Mouse (Mus musculus): Measurements from ENCODE around the gene Ugt1a6a. TPM values are rescaled to one million over a fixed set of nuclear protein-coding genes. Genes with fewer than 3 reads are reported as not detected.
"Not testable (repeated sequence)": the region's sequence is repeated elsewhere in the genome, so short reads cannot be mapped to it uniquely, and the experiment has no call there.

Gene Ugt1a6a
- polyA plus RNA-seq, 1 experiment, result 20.9 TPM

DNA sequence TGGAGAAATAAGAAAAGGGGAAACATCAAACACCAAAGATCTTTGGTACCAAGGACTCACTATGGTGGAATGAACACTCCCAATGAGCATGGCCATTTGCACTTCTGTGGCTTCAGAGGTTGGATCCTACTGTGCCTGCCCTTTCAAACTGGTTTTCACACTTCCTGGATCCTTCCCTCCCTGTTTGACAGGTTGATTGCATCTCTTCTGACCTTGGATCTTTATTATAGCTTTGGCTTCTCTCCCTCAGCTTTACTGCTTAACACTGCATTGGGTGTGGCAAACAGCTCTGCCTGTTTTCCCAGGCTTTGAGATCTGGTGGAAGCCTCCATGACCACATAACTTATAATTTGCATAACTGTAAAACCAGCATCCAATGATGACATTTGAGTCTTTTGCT, 85.7 kb downstream of the Ugt1a6a start:
- H3K4me3 ChIP-seq (ENCODE audit: insufficient read depth, low read depth, low read length), result no peak overlapping the region
- H3K4me1 ChIP-seq (ENCODE audit: control insufficient read depth, insufficient read depth, low read length), result no peaks in the 10 kb centered on the region
- H3K27ac ChIP-seq (ENCODE audit: insufficient read depth, low read depth, low read length), result no peak overlapping the region
- TF ChIP-seq CTCF (conservative IDR thresholded peaks at IDR 0.05; ENCODE audit: insufficient read depth, insufficient read length, low read depth, low read length) (no peak), POLR2A (IDR thresholded peaks at IDR 0.05; ENCODE audit: low read depth, low read length) (no peak)
- no peaks in the 10 kb centered on the region for H3K27me3 ChIP-seq (replicated peaks; ENCODE audit: control insufficient read depth, insufficient read depth, low read length)
- no peaks in the 10 kb centered on the region for H3K36me3 ChIP-seq (ENCODE audit: control insufficient read depth, insufficient read depth, low read length)
- DNase-seq, result no peak

DNA sequence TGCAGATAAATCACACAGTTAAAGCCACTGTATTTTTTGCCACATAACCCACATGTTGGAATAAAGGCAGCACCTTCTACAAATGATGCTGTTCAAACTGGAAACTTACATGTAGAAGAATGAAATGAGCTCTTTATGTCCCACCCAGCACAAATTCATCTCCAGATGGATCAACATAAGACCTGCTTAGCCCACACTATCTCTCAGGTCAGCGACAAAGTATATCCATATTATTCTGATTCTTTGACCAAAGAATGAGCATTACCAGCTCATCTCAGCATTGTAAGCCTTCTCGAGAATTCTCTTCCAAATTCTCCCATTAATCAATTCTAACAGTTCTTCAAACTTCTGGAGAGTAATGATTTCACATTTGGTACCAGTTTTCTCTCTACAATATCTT, 87.6 kb downstream of the Ugt1a6a start:
- no peaks in the 10 kb centered on the region for H3K4me1 ChIP-seq (ENCODE audit: control insufficient read depth, insufficient read depth, low read length)
- no peaks in the 10 kb centered on the region for H3K36me3 ChIP-seq (ENCODE audit: control insufficient read depth, insufficient read depth, low read length)
- H3K27me3 ChIP-seq (replicated peaks; ENCODE audit: control insufficient read depth, insufficient read depth, low read length), result no peaks in the 10 kb centered on the region
- no peak overlapping the region for H3K4me3 ChIP-seq (ENCODE audit: insufficient read depth, low read depth, low read length)
- DNase-seq, result no peak
- TF ChIP-seq POLR2A (IDR thresholded peaks at IDR 0.05; ENCODE audit: low read depth, low read length), result no peak
- no peak for TF ChIP-seq CTCF (conservative IDR thresholded peaks at IDR 0.05; ENCODE audit: insufficient read depth, insufficient read length, low read depth, low read length)
- H3K27ac ChIP-seq (ENCODE audit: insufficient read depth, low read depth, low read length), result no peak overlapping the region
- WGBS, result 48% methylated on average over 2 of the region's 2 CpGs

DNA sequence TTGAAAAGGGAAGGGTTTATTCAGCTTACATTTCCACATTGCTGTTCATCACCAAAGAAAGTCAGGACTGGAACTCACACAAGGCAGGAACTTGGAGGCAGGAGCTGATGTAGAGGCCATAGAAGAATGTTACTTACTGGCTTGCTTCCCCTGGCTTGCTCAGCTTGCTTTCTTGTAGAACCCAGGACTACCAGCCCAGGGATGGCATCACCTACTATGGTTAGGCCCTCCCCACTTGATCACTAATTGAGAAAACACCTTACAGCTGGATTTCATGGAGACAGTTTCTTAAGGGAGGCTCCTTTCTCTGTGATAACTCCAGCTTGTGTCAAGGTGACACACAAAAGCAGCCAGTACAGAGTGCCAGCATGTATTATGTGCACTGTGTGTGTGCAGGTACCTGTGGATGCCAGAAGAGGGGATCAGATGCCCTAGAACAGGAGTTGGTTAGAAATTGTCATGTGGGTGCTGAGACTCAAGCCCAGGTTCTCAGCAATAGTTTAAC, 88.5 kb downstream of the Ugt1a6a start:
- H3K4me3 ChIP-seq (ENCODE audit: insufficient read depth, low read depth, low read length); H3K27ac ChIP-seq (ENCODE audit: insufficient read depth, low read depth, low read length); H3K36me3 ChIP-seq (ENCODE audit: control insufficient read depth, insufficient read depth, low read length); H3K4me1 ChIP-seq (ENCODE audit: control insufficient read depth, insufficient read depth, low read length); DNase-seq; H3K27me3 ChIP-seq (replicated peaks; ENCODE audit: control insufficient read depth, insufficient read depth, low read length): not testable (repeated sequence)

DNA sequence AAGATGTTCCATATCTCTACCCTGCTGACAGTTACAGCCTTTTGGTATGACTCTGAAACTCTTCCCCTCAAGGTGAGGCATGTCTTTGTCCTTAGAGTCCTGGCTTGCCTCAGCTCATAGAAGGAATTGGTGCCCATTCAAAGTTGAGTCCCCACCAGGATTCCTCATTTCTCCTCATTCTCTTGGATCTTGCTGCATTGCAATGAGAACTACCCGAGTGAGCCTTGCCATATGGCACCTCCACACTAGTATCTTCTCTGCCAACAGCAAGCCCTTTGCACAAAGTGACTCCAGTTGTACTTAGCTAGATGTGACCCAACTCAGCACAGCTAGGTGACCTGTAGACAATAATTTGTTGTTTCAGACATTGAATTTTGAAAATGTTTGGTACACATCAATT, 89.0 kb downstream of the Ugt1a6a start:
- WGBS, result 54% methylated on average over 1 of the region's 1 CpGs
- TF ChIP-seq CTCF (conservative IDR thresholded peaks at IDR 0.05; ENCODE audit: insufficient read depth, insufficient read length, low read depth, low read length) (no peak), POLR2A (IDR thresholded peaks at IDR 0.05; ENCODE audit: low read depth, low read length) (no peak)
- Histone ChIP-seq H3K27ac (ENCODE audit: insufficient read depth, low read depth, low read length) (no peak overlapping the region), H3K27me3 (replicated peaks; ENCODE audit: control insufficient read depth, insufficient read depth, low read length) (no peaks in the 10 kb centered on the region), H3K4me3 (ENCODE audit: insufficient read depth, low read depth, low read length) (no peak overlapping the region), H3K36me3 (ENCODE audit: control insufficient read depth, insufficient read depth, low read length) (no peaks in the 10 kb centered on the region), H3K4me1 (ENCODE audit: control insufficient read depth, insufficient read depth, low read length) (no peaks in the 10 kb centered on the region)
- no peak for DNase-seq

DNA sequence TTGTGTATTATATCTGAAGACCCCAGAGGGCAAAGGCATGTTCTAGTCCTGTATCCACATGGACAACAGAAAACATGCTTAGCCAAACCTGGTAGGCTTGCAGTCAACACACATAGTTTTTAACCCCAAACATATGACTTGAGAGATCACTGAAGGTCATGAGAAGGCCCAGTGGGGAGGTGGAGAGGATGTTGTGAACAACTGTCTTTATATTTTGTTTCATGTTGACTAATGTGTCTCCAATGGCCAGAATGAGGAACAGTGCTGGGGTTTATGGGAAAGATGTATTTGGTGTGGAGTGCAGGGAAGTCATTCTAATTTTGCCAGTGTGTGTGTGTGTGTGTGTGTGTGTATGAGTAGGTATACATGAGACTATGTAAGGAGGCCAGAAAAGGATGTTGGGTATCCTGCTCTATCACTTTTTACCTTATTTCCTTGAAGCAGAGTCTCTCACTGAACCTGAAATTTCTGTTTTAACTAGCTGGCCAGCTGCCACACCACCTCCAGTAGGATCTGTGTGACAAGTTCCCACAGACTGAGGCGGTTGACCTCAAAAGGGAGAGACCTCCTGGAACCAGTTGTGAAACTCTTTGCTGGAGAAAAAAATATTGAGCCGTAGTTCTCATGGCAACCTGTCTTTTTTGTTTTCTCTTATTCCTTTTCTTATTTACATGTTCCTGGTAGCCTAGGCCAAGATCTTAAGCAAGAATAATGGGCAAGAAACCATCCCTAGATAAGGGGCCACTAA, 89.6 kb downstream of the Ugt1a6a start:
- DNase-seq, result peak; percentile 75
- no peaks in the 10 kb centered on the region for H3K4me1 ChIP-seq (ENCODE audit: control insufficient read depth, insufficient read depth, low read length)
- 61% methylated on average over 2 of the region's 2 CpGs for WGBS
- no peak overlapping the region for H3K27ac ChIP-seq (ENCODE audit: insufficient read depth, low read depth, low read length)
- H3K4me3 ChIP-seq (ENCODE audit: insufficient read depth, low read depth, low read length), result no peak overlapping the region
- no peaks in the 10 kb centered on the region for H3K36me3 ChIP-seq (ENCODE audit: control insufficient read depth, insufficient read depth, low read length)
- no peak for TF ChIP-seq CTCF (conservative IDR thresholded peaks at IDR 0.05; ENCODE audit: insufficient read depth, insufficient read length, low read depth, low read length)
- no peak for TF ChIP-seq POLR2A (IDR thresholded peaks at IDR 0.05; ENCODE audit: low read depth, low read length)
- H3K27me3 ChIP-seq (replicated peaks; ENCODE audit: control insufficient read depth, insufficient read depth, low read length), result no peaks in the 10 kb centered on the region

DNA sequence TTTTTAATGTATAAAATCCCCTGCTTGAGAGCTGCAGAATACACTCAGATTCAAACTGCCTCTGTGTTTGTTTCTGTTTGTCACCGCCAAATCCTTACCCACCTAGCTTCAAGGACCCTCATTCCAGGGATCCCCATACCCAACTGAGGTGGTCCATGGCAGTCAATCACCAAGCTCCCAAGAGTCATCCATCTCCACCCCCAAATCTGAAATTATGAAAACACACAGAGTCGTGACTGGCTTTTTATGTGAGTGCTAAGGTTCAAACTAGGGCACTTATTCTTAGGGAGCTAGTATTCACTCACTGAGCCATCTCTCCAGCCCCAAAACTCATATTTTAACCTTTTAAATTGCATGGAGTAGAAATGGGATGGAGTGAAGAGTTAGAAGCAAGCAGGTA, 90.7 kb downstream of the Ugt1a6a start:
- not testable (repeated sequence) for H3K27ac ChIP-seq (ENCODE audit: insufficient read depth, low read depth, low read length); H3K4me1 ChIP-seq (ENCODE audit: control insufficient read depth, insufficient read depth, low read length); H3K36me3 ChIP-seq (ENCODE audit: control insufficient read depth, insufficient read depth, low read length); DNase-seq; H3K4me3 ChIP-seq (ENCODE audit: insufficient read depth, low read depth, low read length); H3K27me3 ChIP-seq (replicated peaks; ENCODE audit: control insufficient read depth, insufficient read depth, low read length)
- WGBS, result 42% methylated on average over 2 of the region's 2 CpGs

DNA sequence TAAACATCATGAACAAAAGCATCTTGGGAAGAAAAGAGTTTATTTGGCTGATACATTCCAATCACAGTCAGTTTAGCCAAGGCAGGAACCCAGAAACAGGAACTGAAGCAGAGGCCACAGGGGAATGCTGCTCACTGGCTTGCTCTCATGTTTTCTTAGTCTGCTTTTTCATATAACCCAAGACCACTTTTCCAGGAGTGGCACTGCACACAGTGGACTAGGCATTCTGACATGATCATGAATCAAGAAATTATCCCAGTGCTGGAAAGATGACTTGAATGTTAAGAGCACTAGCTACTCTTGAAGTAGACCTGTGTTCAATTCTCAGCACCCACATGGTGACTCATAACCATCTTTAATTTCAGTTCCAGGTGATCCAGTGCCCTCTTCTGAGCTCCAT, 91.1 kb downstream of the Ugt1a6a start:
- TF ChIP-seq POLR2A (IDR thresholded peaks at IDR 0.05; ENCODE audit: low read depth, low read length), result no peak
- no peak for TF ChIP-seq CTCF (conservative IDR thresholded peaks at IDR 0.05; ENCODE audit: insufficient read depth, insufficient read length, low read depth, low read length)
- no peak for DNase-seq
- H3K27ac ChIP-seq (ENCODE audit: insufficient read depth, low read depth, low read length), result no peak overlapping the region
- H3K27me3 ChIP-seq (replicated peaks; ENCODE audit: control insufficient read depth, insufficient read depth, low read length), result no peaks in the 10 kb centered on the region
- no peaks in the 10 kb centered on the region for H3K4me1 ChIP-seq (ENCODE audit: control insufficient read depth, insufficient read depth, low read length)
- no peaks in the 10 kb centered on the region for H3K36me3 ChIP-seq (ENCODE audit: control insufficient read depth, insufficient read depth, low read length)
- no peak overlapping the region for H3K4me3 ChIP-seq (ENCODE audit: insufficient read depth, low read depth, low read length)

Measured in kidney, adult 2 months (tissue).